Mouse (Mus musculus) T-helper 1 cell (primary cell): ENCODE measurements around the gene Tmem259.

Experiments
- in situ Hi-C: fragments of 300-600 bp; cut with MboI, MseI; formaldehyde crosslinking; loops from one replicate; pipeline ENCODE4 v1.15.1; 2025; ENCODE audit warnings: high pct_unique_total_duplicates

The Tmem259 gene

GRCm38 (mm10) chr10:79988506-79989271 lies 4.6 kb upstream of the Tmem259 start, which contains the start of gene Cnn2:
TSS of gene Cnn2 (plus strand) at chr10:79988584.
- in situ Hi-C loops, result loop anchor here (10.0 kb wide), 1 partner anchor 256 kb away; the partner anchor contains the start of gene Ndufs7

GRCm38 (mm10) chr10:79987771-79988505 lies 3.8 kb upstream of the Tmem259 start:
- in situ Hi-C loops, result loop anchor here (10.0 kb wide), 1 partner anchor 257 kb away; the partner anchor contains the start of gene Ndufs7

- in situ Hi-C loops, result loop anchor here (10.0 kb wide), 1 partner anchor 258 kb away; the partner anchor contains the start of gene Ndufs7
These were observed 2.8 kb upstream of the Tmem259 start for GRCm38 (mm10) chr10:79986963-79987362.

GRCm38 (mm10) chr10:79986232-79986878 lies 2.2 kb upstream of the Tmem259 start:
- in situ Hi-C loops, result loop anchor here (10.0 kb wide), 1 partner anchor 258 kb away; the partner anchor contains the start of gene Ndufs7

GRCm38 (mm10) chr10:79985334-79986231 lies 1.5 kb upstream of the Tmem259 start:
- in situ Hi-C loops, result loop anchor here (10.0 kb wide), 1 partner anchor 259 kb away; the partner anchor contains the start of gene Ndufs7

GRCm38 (mm10) chr10:79984871-79985270 lies 741 bp upstream of the Tmem259 start:
- in situ Hi-C loops, result loop anchor here (10.0 kb wide), 1 partner anchor 260 kb away; the partner anchor contains the start of gene Ndufs7

- in situ Hi-C loops, result loop anchor here (10.0 kb wide), 1 partner anchor 261 kb away; the partner anchor contains the start of gene Ndufs7
These were observed 460 bp downstream of the Tmem259 start for GRCm38 (mm10) chr10:79983670-79984069.

GRCm38 (mm10) chr10:79983205-79983604 lies 925 bp downstream of the Tmem259 start:
- in situ Hi-C loops, result loop anchor here (10.0 kb wide), 1 partner anchor 262 kb away; the partner anchor contains the start of gene Ndufs7

- in situ Hi-C loops, result loop anchor here (10.0 kb wide), 1 partner anchor 265 kb away; the partner anchor contains the start of gene Ndufs7
These were observed 4.6 kb downstream of the Tmem259 start for GRCm38 (mm10) chr10:79979401-79980155.

GRCm38 (mm10) chr10:79978061-79978460 lies 6.1 kb downstream of the Tmem259 start:
- in situ Hi-C loops, result no loop called here

GRCm38 (mm10) chr10:79977324-79977723 lies 6.8 kb downstream of the Tmem259 start:
- in situ Hi-C loops, result no loop called here

GRCm38 (mm10) chr10:79976722-79977107 lies 7.4 kb downstream of the Tmem259 start:
- in situ Hi-C loops, result no loop called here

- in situ Hi-C loops, result no loop called here
These were observed 7.9 kb downstream of the Tmem259 start for GRCm38 (mm10) chr10:79976071-79976721.

- in situ Hi-C loops, result no loop called here
These were observed 9.5 kb downstream of the Tmem259 start for GRCm38 (mm10) chr10:79974668-79975067.

GRCm38 (mm10) chr10:79974087-79974486 lies 10.0 kb downstream of the Tmem259 start:
- in situ Hi-C loops, result no loop called here

- in situ Hi-C loops, result no loop called here
These were observed 11.3 kb downstream of the Tmem259 start for GRCm38 (mm10) chr10:79972831-79973230.

GRCm38 (mm10) chr10:79971183-79971497 lies 13.0 kb downstream of the Tmem259 start:
- in situ Hi-C loops, result no loop called here

- in situ Hi-C loops, result no loop called here
These were observed 13.5 kb downstream of the Tmem259 start, which contains the start of gene Grin3b for GRCm38 (mm10) chr10:79970415-79971182. TSS of gene Grin3b (plus strand) at chr10:79970715.
